Mouse (Mus musculus): ENCODE results near the gene Lrguk.
A peak's percentile ranks its signal among the peaks of the same experiment; 100 is the strongest.

Gene Lrguk

GRCm38 (mm10) chr6:34028933-34029745, at the start of gene Lrguk:
Gene Lrguk, plus strand, starts transcription at chr6:34029448.
- DNase-seq = peak; percentile 88

DNA sequence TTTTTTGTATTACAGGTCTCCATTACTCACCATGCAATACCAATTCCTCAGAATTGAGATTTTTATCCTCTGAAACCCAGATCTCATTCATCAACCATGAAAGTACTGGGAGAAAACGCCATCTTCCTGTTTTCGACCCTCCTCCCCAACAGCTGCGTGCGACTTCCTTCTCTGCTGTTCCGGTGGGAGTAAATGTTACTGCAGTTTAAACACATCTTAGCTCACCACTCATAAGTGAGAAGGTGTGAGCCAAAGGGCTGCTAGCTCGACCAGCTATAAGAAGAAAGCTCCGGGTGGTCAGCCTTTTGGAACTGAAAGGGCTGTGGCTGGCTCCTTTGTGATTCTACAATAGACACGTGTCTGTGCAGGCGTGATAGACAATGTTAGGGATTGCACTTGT, 46.5 kb upstream of the Lrguk start:
- peak; percentile 42 for DNase-seq

DNA sequence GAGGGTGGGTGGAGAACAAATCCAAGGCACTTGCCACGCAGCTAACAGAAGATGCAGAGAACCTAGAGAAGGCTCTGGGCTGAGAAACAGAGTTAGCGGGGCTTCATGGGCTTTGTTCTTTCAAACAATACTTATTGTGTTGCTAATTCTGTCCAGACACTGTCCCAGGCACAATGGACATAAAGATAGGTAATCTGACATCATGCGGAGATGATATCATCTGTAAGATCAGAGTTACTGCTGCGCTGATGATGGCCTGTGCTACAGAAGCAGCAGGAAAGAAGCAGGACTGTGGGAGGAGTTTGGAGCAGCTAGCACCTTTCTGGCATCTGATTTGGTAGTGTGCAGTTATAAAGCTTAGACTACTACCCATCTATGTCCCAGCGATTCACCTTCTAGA, 42.1 kb upstream of the Lrguk start:
- DNase-seq = no peak

GRCm38 (mm10) chr6:33992213-33993034, 36.8 kb upstream of the Lrguk start:
- DNase-seq = no peak

DNA sequence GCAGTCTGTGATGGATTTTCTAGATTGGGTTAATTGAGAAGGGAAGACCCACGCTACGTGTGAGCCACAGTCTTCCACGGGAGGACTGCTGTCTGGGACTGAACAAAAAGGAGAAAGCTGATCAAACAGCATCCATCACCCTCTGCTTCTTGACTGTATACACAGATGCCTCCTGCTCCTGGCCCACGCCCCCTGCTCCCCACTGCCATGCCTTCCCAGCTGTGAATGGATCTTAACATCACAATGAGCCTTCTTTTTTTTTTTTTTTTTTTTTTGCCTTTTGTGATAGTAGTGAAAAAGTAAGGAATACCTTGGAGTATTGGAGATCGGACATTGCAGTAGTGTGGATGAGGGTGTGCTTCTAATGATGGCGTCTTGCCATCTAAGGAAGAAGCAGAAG, 35.4 kb upstream of the Lrguk start:
- DNase-seq = no peak

GRCm38 (mm10) chr6:33998590-33998989, 30.7 kb upstream of the Lrguk start:
- DNase-seq = no peak

DNA sequence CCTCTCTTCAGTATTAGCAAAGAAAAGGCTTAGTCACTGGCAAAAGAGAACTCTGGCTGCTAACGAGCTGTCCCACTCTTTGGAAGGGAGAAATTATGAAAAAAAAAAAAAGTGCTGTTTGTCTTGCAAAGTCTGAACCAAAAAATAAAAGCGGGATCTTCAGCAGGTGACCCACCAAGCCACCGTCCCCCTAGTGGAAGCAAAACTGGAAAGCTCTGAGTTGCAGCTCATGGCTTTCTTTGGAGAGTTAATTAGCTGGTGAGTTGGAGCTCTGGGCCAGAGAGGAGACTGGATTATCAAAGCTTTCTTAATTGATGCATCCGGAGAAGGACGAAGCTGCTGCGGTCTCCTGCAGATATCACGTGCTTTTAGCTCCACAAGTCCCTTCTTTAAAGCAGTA, 29.7 kb upstream of the Lrguk start:
- no peak for DNase-seq

DNA sequence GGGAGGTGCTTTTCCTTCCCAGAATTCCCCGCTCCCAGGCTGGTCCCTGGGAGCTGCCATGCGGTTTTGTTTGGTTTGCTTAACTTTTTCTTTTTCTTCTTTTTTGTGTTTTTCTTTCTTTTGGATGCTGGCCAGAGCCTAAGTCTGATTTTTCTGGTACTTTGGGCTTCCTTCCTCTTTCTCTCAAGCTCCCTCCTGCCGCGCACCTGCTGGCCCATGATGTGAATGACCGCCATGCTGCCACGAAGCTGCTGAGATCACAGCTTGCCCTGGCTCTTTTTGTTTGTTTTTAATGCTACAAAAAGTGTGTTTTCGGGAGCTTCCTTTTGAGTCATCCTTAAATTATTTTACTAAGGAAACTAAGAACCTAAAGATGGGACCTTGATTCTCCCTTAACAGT, 28.6 kb upstream of the Lrguk start:
- DNase-seq = no peak

DNA sequence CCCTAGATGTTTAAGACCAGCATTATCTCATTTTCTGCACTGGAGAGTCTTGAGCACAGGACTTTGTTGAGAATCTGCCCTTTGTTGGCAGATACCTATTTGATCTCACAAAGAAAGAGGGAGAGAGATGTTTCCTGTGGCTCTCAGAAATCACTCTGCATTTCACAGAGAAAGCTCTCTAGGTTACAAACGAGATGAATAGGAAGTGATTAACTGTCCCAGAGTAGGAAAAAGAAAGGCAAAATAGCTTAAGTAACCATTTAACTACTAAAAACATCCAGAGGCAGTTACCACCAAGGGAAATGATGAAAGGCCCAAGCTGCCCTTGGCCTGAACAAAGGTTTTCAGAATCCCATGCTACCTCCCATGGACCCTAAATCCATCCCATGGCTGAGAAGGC, 26.2 kb upstream of the Lrguk start:
- no peak for DNase-seq

GRCm38 (mm10) chr6:34013469-34013868, 15.8 kb upstream of the Lrguk start:
- no peak for DNase-seq

DNA sequence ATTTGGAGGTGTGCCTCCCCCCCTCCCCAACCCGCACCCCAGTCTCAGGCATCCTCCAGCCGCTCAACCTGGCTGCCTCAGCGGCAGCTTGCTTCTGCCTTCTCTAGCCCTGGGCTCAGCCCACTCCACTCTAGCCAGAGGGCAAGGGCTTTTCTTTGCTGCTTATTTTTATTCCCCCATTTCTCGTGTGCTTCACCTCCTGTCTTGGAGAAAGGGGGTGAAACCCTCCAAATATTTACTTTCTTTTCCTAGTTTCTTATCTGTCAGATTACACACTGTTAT, 439 bp downstream of the Lrguk start:
- no peak for DNase-seq

DNA sequence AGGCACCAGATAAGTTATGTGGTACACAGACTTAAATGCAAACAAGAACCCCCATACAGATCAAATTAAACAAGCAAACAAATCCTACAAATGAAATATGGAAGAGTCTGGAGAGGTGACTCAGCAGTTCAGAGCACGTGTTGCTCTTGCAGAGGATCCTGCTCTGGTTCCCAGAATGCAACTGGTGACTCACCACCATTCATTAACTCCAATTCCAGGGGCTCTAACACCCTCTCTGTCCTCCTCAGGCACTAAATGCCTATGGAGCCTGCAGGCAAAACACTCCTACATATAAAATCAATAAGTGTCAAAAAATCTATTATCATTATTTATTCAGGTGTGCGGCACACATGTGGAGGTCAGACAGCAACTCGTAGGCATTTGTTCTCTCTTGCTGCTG, 4.8 kb downstream of the Lrguk start:
- DNase-seq = no peak

GRCm38 (mm10) chr6:34034577-34035461, 5.6 kb downstream of the Lrguk start:
- no peak for DNase-seq

GRCm38 (mm10) chr6:34040624-34041235, 11.5 kb downstream of the Lrguk start:
- DNase-seq = peak; percentile 93

GRCm38 (mm10) chr6:34041589-34042280, 12.5 kb downstream of the Lrguk start:
- peak; percentile 35 for DNase-seq

DNA sequence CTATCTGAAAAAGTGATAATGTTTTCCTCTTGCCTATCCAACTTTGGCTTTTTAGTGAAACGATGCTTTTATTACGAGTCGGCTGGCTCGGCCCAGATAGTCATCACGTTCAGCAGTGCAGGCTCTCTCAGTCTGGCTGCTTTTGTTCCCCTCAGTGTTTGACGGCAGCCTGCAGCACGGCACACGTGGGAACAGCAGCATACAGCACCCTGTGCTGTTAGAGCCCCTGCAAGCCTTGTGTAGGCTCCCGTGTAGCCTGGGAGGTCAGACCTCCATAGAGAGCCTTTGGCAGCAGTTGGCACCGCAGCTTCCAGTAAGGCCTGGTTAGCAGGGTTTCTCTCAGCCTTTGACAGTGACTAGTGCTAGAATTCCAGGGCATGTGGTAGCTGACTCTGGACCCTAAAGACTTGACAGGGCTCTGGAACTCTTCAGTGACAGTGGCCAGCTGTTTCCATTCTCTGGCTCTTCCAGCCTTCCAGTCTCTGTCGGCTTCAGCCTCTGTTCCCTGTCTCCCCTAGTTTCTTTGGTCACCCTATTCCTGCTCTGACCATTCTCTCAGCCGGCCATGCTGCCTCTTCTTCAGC, 15.1 kb downstream of the Lrguk start:
- no peak for DNase-seq

GRCm38 (mm10) chr6:34044846-34045540, 15.7 kb downstream of the Lrguk start:
- no peak for DNase-seq

DNA sequence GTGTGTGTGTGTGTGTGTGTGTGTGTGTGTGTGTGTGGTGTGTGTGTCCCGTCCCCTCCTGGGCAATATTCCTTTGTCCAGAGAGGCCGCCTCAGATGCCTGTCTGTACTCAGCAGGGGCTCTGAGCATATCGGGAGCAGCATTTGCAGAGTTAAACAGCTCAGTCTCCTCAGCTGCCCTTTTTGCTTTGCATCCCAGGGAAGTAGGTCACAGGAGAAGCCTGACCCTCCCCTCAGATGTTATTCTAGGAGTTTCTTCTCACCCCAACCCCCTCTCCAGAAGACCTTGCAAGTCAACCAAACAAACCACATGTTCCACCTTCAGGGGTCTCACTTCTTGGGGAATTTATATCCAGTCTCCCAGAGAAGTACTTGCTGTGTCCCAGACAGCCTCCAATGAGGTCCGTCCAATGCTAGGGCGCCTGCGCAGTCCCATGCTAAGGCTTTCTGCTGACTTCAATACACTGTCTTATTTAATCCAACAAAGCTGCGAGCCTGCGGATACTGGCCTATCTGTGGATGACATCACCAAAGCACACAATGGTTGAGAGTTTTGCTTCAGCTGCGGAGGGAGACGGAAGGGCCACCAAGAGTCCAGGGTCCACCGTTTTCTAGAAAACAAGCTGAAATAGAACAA, 17.4 kb downstream of the Lrguk start:
- DNase-seq = no peak

- no peak for DNase-seq
Measured at GRCm38 (mm10) chr6:34049433-34049832, 20.2 kb downstream of the Lrguk start.

DNA sequence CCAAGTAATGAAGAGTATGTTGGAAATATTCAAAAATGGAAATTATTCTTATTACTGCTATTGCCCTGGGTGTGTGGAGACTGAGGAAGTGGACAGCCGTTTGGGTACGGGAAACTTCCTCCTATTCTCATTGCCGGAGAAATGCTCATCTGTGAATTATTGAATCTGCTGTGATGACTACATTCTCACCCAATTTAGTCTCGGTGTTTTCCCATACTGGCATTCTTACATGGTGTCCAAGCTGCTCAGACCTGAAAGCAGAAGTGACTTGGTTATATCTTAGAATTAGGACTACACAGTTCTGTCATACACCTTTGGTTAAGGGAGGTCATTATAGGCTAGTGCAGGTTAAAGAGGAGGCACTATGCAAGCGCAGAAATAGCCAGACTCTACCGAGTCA, 30.5 kb downstream of the Lrguk start:
- no peak for DNase-seq

DNA sequence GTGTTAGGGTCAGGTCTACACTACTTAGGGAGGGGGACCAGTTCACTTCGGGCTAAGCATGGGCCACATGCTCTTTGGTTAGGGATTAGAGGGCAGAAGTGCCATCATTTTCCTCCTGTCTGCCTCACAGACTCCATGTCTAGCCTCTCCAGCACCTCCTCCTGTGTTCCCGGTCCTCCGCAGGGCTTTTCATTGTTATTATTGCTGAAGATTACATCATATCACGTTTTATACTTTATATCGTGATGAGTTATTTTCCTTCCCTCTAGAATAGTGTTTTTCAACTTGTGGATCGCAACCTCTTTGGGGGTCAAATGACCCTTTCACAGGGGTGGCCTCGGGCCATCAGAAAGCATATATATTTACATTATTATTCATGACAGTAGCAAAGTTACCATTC, 37.5 kb downstream of the Lrguk start:
- no peak for DNase-seq
